Mouse (Mus musculus): Measurements from ENCODE around the gene Fbrsl1.
"Not testable (repeated sequence)": the region's sequence is repeated elsewhere in the genome, so short reads cannot be mapped to it uniquely, and the experiment has no call there.

The Fbrsl1 gene

DNA sequence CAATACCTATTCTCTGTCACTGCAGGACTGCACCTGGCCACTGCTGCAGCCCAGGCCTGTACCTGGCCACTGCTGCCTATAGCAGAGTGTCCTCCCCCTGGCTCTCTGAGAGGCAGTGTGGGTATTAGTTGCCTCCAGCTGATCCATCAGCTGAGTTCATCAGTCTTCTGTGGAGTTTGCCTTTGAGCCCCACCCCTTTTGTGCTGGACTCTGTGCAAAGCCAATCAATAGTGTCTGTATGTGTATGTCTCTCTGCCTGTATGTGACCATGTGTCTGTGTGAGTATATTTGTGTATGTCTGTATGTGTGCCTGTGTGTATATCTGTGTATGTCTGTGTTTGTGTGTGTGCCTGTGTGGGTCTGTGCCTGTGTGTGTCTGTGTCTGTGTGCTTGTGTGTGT lies 7.0 kb upstream of the Fbrsl1 start:
- DNase-seq (ENCODE audit: low spot score in 2 of 2): no peak

DNA sequence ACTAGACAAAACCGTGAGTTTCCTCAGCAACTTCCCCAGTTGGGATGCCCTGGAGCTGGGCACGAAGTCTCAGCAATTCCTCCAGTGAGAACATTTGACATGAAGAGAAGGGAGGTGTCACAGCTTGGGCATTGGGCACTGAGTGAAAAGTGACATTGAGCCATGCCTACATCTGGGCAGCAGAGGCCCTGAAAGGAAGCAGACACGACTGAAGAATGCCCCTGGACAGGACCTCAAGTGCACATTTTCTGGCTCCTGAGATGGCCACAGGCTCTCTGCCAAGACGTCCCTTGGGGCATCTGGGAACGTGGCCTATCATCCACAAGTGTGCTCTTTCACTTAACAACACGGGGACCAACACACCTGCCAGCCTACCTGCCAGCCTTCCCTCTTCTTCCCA lies 991 bp upstream of the Fbrsl1 start:
- no peak for DNase-seq (ENCODE audit: low spot score in 2 of 2)

DNA sequence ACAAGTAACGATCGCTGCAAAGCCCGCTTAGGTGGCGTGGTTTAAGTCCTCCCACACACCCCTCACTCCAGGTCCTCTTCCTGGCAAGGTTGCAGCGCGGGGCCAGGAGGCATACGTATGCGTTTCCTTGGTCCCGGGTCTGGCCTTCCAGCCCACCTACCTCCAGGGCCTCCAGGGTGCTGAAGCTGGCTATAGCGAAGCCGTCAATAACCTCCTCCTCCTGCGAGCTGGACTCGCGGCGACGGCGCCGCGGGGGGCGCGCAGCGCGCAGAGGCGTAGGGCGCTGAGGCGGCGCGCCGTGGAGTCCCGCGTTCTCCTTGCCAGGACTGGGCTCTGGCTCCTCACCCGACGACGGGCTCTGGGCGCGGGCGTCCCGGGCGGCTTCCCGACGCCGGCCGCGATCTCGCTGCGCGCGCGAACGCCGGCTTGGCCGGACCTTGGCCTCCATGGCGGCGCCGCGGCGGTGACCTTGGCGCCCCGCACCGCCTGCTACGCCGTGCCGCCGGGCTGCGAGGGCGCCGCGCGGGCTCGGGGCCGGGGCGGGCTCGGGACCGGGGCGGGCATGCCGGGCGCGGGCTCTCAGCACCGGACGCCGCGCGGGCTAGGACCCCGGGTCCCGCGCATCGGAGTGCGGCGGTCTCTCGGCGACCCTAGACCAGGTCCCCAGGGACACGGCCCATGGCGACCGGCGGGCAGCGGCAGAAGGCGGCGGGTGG lies 425 bp downstream of the Fbrsl1 start:
- peak; percentile 55 to 56 for DNase-seq (ENCODE audit: low spot score in 2 of 2)

DNA sequence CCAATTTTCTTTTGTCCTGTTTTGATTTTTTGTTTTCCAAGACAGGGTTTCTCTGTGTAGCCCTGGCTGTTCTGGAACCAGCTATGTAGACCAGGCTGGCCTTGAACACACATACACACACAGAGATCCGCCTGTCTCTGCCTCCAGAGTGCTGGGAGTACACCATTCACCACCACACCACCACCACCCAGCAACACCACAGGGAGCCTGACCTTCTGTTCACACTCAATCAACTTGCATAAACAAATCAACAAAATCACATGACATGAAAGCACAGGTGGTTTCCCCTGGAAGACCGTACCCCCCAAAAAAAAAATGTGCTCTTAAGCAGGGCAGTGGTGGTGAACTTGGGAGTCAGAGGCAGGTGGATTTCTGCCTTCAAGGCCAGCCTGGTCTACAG lies 3.8 kb downstream of the Fbrsl1 start:
- no peak for DNase-seq (ENCODE audit: low spot score in 2 of 2)

DNA sequence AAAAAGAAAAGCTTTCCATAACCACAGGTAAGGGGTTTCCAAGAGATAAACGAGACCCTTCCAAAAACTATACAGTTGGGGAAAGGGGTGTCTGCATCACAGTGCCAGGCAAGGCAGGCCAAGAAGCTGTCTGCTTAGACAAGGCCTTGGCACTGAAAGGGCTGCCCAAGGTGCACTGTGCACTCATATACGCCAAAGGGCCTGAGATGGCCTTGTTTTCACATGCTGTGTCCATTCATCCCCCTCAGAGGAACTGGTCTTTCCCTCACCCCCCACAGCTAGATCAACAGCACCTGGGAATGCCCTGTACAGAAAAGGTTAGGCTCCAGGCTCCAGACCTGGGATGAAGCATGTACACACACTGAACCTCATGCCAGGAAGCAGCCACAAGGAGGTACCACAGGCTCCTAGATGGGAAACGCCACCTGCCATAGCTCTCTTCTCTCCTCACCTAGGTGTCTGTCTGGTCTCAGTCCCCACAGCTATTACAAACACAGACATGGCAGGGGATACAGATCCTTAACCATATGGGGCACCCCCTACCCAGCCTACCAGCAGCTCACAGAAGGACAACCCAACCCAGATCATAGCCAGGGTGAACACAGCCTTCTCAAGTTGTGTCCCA lies 5.2 kb downstream of the Fbrsl1 start:
- DNase-seq (ENCODE audit: low spot score in 2 of 2): no peak

DNA sequence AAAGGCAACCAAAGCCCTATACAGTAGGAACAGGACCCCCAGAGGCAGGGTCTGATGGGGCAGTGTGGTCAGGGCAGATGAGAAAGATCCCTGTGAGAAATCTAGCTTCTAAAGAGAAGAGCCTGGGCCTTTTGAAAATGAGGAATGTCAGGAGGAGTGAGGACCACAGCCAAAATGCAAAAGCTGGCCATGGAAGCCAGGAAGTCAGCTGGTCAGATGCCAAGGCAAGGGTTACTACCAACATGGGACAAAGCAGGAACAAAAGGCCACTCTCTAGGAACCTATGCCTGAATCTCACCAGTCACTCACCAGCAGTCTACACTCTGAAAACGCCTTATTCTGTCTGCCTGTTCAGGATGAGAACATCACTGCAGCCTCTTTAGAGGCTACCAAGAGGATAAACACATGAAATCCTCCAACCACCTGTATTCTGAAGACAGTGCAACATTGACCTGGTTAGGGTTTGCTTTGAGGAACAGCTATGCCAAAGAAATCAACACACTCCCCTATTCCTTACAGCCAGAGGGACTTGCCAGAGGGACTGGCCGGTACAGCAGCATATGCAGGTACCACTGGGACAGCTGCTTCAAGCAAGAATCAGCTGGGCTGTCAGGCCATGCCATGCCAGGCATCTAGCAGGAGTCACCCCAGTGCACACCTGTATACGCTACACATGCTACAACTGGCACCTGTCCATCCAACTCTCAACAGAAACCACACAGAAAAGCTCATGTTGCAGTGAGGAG lies 8.6 kb downstream of the Fbrsl1 start:
- peak in 1 of 2 experiments; percentile 12 for DNase-seq (ENCODE audit: low spot score in 2 of 2)

DNA sequence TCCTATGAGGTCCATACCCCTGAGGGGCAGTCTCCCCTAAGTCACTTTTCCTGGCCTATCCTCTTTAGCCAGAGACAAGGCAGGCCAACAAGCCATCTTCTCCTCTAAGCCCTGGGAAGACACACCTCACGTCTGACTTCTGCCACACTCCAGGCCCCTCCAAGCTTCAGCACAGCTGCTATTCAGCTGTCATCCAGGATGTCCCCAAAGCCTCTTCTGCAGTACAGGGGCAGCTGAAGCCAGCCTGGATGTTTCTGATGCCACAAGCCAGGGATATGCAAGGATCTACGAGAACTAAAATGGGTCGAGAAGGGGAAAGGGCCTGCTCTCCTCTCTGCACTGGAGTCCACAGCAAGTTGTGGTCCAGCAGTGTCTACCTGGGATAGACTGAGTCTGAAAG lies 9.7 kb downstream of the Fbrsl1 start:
- peak in 1 of 2 experiments; percentile 9 for DNase-seq (ENCODE audit: low spot score in 2 of 2)

DNA sequence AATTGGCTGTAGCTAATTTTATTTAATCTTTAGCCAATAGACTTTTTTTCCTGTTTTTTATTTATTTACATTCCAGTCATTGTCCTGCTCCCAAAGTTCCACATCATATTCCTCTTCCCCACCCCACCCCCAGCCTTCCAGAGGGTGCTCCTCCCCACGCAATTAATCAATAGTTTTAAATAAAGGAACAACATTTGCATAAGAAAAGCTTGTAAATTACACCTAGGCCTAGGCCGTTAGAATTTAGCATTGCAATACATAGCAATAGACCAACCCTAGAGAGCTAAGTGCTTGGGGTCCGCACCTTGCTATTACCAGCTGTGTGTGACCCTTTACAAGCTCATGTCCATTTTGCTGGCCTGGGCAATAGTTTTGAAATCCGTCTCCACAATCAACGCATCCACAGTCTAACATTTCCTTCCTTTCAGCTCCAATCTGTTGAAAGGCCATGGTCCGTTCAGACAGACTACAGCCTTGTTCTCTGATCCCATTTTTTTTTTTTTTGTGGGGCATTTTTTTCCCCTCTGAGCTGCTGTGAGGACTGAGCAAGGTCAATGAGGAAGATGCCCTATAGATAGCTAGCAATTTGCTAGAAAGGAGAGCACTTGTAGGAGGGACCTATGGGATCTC lies 10.6 kb downstream of the Fbrsl1 start:
- no peak for DNase-seq (ENCODE audit: low spot score in 2 of 2)

DNA sequence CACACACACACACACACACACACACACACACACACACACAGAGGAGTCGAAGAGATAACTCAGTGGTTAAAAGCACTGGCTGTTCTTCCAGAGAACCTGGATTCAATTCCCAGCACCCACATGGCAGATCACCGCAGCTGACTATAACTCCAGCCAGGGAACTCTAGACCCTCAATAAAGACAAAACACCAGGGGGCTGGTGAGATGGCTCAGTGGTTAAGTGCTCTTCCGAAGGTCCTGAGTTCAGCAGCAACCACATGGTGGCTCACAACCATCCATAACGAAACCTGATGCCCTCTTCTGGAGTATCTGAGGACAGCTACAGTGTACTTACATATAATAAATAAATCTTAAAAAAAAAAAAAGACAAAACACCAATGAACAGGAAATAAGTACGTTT lies 12.1 kb downstream of the Fbrsl1 start:
- DNase-seq (ENCODE audit: low spot score in 2 of 2): not testable (repeated sequence)

DNA sequence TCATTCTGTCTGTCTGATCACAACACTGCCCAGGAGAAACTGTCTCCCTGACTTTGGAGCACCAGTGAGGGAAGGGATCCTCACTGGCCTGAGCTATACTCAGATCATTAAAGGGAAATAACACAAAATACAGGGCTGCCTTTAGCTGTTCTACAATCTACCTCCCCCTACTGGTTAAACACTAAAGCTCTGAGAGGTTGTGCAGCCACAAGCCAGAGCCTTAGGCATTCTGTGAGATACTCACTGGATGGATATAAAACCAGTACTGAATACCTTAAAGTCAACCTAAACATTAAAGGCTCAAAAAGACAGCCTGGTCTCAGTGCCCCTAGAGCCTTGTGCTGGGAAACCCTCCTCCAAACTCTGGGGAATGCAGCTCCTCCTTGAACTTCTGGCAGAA lies 13.5 kb downstream of the Fbrsl1 start:
- no peak for DNase-seq (ENCODE audit: low spot score in 2 of 2)

DNA sequence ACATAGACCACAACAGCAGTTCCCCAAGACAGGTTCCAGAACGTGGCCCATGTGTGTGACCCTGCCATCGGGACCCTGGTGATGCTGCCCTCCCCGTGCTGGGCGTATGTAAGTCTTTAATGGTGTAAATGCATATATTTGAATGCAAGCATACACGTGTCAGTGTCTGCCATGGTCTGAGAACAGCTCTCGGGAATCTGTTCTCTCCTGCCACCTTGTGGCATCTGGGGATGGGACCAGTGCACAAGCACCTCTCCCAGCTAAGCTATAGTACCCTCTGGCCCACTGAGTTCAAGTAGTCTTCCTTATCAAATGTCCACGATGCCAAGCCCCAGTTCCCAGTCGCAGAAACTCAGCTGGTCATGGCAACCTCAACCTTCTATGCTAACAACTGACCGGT lies 19.3 kb downstream of the Fbrsl1 start:
- DNase-seq (ENCODE audit: low spot score in 2 of 2): peak in 1 of 2 experiments; percentile 64

DNA sequence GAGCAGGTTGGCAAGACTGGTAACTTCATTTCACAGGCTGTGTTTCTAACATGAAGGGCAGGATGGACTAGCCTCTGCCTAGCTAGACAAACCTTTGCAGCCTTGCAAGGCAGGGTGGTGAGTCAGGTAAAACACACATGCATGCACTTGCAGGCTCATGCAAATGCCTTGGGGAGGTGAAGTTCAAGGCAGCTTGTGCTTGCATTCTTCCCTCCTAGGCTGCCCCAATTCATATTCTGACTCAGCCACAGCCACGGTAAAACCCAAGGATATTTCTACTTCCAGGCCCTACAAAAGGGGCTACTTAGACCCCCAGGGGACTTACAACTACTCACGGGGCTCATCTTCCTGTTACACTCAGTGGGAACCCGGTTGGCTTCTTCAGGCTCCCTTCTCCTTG lies 20.0 kb downstream of the Fbrsl1 start:
- DNase-seq (ENCODE audit: low spot score in 2 of 2): no peak

DNA sequence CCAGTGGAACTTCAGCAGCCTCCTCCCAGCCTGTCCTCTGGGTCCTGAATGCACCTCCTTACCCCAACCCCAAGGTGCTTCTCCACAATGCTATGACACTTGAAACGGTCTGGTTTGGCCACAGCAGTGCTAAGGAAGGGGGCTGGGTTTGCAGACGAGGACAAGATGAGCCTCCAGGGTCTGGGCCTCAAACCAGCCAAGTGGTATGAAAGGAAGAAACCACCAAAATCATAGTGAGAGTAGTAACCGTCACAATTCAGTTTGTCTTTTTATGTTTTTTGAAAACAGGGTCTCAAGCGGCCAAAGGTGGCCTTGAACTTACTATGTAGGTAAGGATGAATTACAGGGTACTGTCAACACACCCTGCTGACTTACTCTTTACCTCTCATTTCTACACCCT lies 23.1 kb downstream of the Fbrsl1 start:
- DNase-seq (ENCODE audit: low spot score in 2 of 2): no peak

DNA sequence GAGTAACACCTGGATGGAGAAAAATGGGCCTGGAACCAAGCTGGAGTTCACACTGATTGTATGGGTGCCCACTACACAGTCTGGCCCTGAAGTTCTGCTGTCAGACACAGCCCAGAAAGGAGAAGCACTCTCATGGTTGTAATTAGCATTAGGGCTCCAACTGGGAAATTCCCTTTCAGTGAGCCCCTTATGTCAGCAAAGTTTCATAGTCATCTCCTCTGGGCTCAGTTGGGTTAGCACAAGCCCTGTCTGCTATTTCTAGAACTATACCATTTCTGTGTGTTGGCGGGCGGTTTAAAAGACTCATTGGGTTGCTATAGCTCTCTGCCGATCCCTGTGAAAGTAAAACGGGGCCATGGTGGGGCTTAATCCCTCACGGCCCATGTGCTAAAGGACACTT lies 24.1 kb downstream of the Fbrsl1 start:
- DNase-seq (ENCODE audit: low spot score in 2 of 2): no peak

DNA sequence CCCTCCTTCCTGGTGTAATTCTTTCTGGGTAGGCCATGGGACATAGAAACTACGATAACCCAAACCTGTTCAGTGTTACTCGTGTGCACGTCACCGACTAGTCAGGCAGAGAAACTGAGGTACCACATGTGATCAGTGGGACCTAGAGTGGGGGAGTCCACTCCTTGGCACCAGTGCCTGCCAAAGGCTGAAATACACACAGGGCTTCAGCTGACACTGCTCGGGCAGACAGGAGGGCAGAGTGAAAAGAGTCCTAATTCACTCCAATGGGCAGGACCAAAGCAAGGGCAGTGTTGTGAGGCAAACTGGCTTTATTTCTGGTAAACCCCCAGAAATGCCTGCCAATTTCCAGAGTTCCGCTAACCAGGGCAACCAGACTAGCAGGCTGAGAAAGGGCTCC lies 26.9 kb downstream of the Fbrsl1 start:
- no peak for DNase-seq (ENCODE audit: low spot score in 2 of 2)

DNA sequence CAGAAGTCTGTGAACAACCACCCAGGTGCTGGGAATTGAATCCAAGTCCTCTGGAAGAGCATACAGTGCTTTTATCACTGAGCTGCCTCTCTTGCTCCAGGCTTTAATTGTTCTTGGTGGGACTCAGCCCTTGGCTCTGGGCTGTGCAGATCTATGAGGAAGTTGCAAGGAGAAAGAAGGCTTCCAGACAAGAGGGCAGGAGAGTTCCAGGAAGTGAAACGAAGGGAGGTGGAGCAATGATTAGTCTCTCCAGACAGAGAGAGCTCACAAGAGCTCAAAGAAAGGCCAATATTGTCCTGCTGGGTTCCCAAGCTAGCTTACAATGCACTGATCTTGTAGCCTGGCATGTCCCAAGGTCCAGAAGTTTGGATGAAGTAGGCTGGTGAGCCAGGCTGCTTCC lies 27.4 kb downstream of the Fbrsl1 start:
- DNase-seq (ENCODE audit: low spot score in 2 of 2): no peak

DNA sequence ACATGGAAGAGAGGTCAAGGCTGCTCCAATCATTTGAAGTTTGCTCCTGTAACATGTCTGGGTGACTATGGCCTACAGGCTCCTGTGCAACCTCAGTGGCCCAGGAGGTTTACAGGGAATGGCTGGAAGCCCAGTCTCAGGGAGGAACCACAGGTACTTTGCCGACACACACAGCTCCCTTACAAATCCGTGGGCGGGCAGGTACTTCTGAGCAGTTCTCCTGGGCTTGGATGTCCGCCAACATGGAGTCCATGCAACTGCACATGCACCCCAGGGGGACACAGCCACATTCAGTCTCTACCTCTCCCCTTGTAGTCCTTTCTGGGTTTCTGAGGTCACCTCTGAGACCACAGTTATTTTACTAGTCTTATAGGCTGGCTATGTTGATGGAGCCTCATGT lies 28.1 kb downstream of the Fbrsl1 start:
- no peak for DNase-seq (ENCODE audit: low spot score in 2 of 2)

DNA sequence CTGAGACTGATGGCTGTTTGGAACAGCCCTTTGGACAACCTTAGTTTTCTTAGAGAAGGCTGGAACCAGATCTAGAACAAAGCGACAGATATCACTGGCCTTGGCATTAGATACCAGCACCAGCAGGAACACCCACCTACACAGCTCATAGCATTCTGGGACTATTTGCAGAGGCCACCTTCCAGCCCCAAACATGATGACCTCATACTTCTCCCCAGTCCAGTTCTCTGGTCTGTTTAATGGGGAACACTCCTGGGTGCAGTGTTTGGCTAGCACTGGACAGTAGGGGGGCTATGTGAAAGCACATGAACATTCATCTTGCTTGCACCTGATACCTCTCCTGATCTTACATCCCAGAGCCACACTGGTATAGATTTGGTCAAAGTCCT lies 29.8 kb downstream of the Fbrsl1 start:
- no peak for DNase-seq (ENCODE audit: low spot score in 2 of 2)

DNA sequence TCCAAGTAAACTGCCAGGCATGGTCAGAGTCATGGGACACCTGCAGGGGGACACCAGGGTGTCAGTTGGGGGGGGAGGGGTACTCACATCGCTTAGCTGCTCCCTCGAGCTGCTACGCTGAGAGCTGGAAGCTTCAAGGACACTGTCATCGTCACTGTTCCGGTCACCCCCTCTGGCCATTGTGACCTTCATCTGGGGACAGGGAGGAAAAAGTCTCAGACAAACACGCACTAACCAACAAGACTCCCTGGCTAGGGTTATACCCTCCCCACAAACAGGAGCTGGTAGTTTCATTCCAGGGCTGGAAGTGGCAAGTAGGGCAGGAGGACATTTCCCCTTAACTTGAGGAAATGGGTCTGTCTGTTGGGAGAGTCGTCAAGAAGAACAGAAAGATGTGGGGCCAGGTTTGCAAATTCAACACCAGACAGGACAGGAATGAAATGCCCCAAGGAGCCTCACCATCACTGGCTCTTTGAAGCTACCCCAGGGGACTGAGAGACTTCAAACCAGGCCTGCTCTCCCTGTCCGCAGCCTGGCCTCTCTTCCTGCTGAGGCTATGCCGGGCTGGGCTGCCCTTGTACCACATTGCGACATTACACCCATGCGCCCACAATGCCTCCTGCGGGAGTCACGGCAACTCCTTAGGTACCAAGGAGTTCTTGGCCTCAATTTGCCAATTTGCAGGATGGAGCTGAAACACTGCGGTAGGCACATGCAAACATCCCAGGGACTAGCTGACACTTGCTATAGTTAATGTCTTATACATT lies 30.4 kb downstream of the Fbrsl1 start:
- no peak for DNase-seq (ENCODE audit: low spot score in 2 of 2)

DNA sequence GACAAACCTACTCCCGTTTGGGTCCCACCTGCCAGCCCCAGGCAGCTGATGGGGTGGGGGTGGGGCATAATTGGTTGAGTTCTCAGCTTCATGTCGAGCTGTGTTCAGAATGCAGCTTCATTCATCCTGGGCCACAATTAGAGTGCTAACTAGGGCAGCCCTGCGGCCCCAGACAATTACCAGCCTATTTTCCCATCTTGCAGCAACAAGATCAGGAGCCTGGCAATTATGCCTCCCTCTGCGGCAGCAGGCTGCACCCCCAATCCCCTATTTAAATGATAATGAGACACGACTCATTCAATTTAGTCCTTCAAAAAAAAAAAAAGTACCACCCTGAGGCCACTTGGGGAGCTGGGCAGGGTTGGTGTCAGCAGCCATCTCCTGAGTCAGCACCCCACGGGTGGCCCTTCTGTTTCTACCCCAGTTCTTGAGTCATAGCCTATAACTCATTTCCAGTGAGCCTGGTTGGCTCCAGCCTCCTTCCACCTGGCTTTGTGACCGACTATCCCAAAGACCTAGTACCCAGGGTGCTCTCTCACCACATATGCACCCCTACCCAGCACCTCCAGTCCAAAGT lies 31.4 kb downstream of the Fbrsl1 start:
- DNase-seq (ENCODE audit: low spot score in 2 of 2): no peak

Data from spleen, postnatal 10 days (tissue).